Mouse (Mus musculus): ENCODE measurements at regions not wholly inside any gene's neighbourhood (a gene's known extent, or its start where the extent isn't known, plus 50 kb on each side); places are given as distances from the start of the nearest gene placed in this dataset.

DNA sequence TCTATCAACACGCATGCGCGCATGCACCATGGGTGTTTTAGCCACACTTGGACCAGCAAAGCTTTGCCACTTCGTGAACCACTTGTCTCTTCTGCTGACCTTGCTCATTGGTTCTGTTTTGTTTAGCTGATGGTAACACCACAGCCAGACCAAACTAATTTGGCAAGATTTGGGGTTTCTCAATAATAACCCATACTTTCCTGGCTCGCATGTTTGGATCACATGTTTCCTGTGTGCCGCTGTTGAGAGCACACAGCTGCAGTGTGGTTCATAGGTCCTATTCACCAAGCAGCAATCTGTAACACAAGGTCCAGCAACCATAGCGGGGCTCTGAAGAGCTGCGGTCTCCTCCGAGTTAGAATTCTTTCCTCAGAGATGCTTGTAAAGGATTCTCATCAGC lies 126.4 kb upstream of the Gas1 start:
- CTCF ChIA-PET = no interaction called here

- CTCF ChIA-PET = no interaction called here
Measured at GRCm38 (mm10) chr13:60305028-60305810, 128.1 kb upstream of the Gas1 start.

- CTCF ChIA-PET = no interaction called here
Measured at GRCm38 (mm10) chr13:60308062-60308801, 131.1 kb upstream of the Gas1 start.

DNA sequence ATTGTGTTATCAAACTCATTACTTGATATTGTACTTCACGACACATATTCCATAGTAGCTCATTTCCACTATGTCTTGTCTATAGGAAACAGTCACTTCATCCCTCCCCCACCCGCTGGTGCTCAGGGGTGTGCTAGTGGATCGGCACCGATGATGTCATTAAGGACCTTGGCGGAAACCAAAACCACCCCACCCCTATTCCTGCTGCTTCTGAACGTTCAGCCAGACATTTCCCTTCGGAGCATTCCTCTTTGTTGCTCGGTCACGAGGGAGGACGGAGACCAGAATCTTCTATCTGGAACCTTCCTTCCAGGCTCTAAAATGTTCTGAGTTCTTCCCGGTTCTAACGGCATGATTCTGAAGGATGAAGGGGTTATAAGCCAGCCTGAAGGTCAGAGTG lies 132.3 kb upstream of the Gas1 start:
- CTCF ChIA-PET = no interaction called here

DNA sequence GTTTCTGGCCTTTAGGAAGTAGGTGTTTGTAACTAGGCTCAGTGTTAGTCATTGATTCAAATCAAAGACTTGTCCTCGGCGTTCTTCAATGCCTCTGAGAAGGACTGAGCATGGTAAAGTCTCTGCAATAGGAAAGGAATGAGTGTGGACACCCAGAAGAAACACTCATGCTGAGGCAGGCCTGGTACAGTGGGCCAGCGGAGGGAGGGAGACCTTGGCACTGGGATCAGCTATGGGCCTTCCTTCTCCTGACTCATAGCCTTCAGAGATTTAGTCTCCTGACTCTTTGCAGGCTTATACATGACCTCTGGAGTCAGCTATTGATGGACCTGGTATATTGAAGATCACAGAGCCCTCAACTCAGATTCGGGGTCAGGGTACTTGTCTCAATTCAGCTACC lies 132.8 kb upstream of the Gas1 start:
- CTCF ChIA-PET = no interaction called here

DNA sequence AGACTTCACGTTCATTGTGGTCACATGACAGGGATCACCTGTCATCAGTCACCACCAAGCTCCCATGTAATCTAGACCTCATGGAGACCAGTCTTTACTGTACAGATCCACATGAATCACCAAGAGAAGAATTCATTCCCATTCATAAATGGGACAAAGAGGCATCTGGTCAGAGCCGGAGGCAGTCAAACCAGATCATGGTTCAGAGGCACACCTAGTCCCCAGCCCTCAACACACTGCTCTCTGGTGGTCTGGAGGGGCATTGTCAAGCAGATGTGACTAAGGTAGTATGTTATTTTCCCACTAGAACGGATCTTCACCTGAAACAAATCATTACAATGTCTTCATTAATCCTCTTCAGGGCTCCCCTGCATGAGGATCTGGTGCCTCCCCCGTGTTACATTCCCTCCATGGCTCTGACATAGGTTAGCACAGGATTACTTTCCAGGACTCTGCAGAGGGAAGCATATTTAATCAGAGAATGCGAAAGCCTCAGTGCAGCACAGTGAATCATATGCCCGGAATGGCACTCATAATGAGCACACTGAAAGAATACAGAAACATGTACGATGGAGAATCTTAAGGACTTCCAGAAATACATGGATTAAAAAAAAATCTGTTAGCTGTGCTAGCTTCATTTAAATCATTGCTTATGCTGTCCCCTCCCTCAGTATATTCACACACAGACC lies 135.4 kb upstream of the Gas1 start:
- CTCF ChIA-PET = no interaction called here

DNA sequence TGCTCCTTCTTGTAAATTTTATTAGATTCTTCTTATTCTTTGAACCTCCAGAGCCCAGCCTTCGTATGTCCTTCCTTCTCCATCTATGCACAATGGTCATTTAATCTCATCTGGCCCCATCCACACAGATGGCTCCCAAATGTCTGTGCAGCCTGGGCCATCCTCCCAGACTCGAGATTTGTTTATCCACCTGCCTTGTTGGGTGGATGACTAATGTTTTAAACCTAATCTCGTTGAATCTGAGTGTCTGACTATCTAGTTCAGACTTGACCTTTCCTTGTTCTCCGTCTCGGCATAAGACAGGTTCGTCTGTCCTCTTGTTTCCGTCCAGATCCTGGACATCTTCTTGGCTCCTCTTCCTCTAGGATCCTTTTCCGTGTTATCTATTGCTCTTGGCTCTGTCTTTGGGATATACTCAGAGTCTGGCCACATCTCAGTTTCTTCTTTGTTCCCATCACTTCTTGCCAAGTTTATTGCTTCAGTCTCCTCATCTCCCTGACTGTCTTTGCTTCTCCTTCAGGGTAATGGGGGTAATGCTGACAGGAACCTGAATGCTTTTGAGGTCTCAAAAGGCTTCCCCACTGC lies 141.4 kb upstream of the Gas1 start:
- CTCF ChIA-PET = no interaction called here

DNA sequence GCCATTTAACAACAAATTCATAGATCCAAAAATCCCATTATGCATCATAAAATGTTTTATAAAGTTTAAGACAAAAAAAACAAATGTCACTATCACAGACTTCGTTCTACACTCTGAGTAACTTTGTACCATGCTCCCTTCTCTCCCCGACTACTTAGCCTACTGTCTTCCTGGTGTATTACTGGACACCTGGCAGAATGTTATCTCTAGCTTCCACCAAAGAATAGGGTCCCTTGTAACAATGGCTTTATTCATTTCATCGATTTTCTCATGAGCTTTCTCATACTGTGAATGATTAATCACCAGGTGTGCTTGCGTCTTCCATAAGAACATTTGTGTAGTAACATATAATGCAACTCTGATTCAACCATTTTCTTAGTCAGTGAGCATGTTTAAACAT lies 142.1 kb upstream of the Gas1 start:
- CTCF ChIA-PET = no interaction called here

DNA sequence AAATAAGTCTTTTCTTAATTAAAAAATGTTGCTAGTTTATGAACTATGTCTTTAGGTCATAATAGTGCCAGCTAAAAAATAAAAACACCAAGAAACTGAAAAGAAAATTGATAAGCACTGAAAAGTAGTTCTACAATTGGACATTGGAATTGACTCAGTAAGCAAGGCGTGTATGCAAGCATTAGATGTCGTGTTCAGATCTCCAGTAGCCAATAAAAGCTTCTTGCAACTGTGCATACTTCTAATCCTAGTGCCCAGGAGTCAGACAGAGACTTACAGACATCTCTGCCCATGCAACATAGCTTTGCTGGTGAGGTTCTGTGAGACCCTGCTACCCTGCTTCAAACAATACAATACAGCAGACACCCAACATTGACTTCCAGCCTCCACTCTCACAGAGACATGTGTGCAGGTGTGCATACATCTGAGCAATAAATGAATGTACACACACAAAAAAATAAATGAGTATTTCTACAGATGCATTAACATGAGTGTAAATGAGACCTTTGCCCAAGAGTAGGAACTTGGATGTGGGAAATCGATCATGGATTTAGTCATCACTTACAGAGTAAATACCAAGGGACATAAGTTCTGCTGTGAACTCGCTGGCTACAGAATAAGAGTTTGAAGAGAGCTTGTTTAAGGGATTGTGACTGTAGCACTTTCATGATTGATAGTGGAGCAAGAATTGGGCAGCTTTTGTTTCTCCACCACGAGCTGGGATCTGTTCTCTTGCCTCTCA lies 142.9 kb upstream of the Gas1 start:
- CTCF ChIA-PET = no interaction called here

DNA sequence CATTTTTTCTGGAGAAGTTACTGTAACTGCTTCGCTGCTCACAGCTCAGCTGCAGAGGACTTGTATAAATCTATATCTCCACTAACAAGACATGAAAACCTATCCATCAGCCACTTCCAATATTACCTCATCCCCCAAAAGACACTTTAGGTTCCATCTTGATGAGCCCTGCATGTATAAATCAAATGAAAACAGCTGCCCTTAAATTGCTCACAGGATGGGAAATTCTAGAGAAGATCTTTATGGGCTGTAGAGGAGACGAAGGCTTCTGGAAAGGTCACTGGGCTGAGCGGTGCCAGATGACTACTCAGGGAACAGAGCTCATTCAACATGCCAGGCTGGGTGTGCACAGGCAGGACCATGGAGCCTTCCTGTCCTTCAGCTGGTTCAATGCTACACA lies 145.4 kb upstream of the Gas1 start:
- CTCF ChIA-PET = no interaction called here

GRCm38 (mm10) chr13:60330475-60331258 lies 153.5 kb upstream of the Gas1 start:
- CTCF ChIA-PET = no interaction called here

- CTCF ChIA-PET = no interaction called here
Measured at GRCm38 (mm10) chr13:60336196-60336595, 159.0 kb upstream of the Gas1 start.

GRCm38 (mm10) chr13:60337383-60337782 lies 160.2 kb upstream of the Gas1 start:
- CTCF ChIA-PET = no interaction called here

DNA sequence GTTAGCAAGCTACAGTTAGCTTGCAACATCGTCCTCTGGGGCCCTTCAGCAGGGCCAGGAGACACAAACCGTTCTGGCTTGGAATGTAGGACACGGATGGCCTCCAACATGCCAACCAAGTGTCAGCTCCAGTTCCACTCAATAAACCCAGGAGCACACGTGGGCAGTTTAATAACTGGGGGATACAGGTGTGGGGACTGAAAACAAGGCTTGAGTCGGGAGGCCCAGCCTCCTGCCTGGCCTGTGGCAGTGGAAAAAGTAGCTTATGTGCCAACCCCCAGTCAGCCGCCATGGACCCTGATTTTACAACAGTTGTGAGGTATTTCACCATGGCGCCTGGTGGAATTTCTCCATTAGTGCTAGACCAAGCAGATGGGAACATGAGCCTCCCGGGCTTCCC lies 160.9 kb upstream of the Gas1 start:
- CTCF ChIA-PET = no interaction called here

GRCm38 (mm10) chr13:60340068-60340467 lies 162.9 kb upstream of the Gas1 start:
- CTCF ChIA-PET = no interaction called here

- CTCF ChIA-PET = no interaction called here
Measured at GRCm38 (mm10) chr13:60347881-60348280, 170.7 kb upstream of the Gas1 start.

DNA sequence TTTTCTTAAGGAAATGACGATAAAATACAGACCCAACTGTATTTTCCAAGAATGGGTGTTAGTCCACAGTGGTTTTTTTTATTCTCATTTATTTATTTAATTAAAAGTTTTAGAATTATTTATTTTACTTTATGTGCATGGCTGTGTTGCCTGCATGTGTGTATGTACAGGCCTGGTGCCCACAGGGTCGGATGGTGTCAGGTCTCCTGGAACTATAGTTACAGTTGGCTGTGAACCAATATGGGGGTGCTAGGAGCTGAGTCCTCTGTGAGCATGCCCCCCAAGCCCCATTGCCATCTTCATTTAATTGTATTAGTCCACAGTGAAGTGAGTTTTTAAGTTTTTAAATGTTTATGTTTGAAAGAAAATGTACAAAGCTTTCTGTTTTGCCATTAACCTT lies 171.3 kb upstream of the Gas1 start:
- CTCF ChIA-PET = no interaction called here

- CTCF ChIA-PET = no interaction called here
Measured at GRCm38 (mm10) chr13:60355707-60356490, 178.7 kb upstream of the Gas1 start.

DNA sequence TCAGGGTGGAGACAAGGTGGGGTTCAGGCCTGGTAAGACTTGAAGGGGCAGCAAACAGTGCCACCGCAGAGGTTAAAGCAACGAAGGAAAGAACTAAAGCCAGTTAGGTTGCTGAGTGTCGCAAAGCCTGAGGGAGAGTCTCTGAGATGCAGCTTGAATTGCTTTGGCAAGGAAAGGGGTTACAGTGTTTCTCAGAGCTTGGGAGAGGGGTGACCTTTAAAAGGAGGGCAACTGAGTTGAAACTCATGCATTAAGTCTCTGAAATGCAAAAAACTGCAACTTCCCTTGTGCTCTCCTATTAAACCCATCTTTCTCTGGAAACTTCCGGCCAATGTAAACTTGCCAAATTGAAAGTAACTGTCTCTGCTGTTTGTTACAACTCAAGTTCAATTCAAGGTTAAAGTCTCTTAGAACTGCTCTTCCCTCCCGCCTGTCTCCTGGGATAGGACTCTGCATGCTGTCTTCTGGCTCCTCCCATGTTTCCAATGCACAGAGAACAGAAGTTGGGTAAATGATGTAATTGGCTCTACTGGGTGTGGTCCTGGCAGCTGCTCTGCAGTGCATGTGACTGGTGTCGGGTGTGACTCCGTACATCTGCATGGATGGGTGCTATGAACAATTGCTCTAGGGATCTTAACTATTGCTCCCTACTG lies 181.4 kb upstream of the Gas1 start:
- CTCF ChIA-PET = no interaction called here
